Mouse (Mus musculus) kidney, postnatal 36 days (tissue): ENCODE data around the gene Flvcr2.
A peak's percentile ranks its signal among the peaks of the same experiment; 100 is the strongest.
"Not testable (repeated sequence)": the region's sequence is repeated elsewhere in the genome, so short reads cannot be mapped to it uniquely, and the experiment has no call there.

ENCODE experiments used
- DNase-seq, 2 experiments: peaks; one replicate each; pipeline ENCODE4 v3.0.0; 2021 to 2022; ENCODE audit warnings: mixed read lengths in 2 of 2

The Flvcr2 gene

GRCm38 (mm10) chr12:85745827-85746695 lies at the start of gene Flvcr2:
Flvcr2 (plus strand) TSS chr12:85746539.
- peak; percentile 92 to 94 for DNase-seq

GRCm38 (mm10) chr12:85698179-85698578 lies 48.2 kb upstream of the Flvcr2 start:
- DNase-seq = not testable (repeated sequence)

- no peak for DNase-seq
Observed at GRCm38 (mm10) chr12:85700191-85700841, 46.0 kb upstream of the Flvcr2 start.

- no peak for DNase-seq
Observed at GRCm38 (mm10) chr12:85700842-85701223, 45.5 kb upstream of the Flvcr2 start.

- no peak for DNase-seq
Observed at GRCm38 (mm10) chr12:85702166-85703055, 43.9 kb upstream of the Flvcr2 start.

GRCm38 (mm10) chr12:85703507-85703906 lies 42.8 kb upstream of the Flvcr2 start:
- no peak for DNase-seq

GRCm38 (mm10) chr12:85704566-85704965 lies 41.8 kb upstream of the Flvcr2 start:
- no peak for DNase-seq

- peak; percentile 71 to 85 for DNase-seq
Observed at GRCm38 (mm10) chr12:85705002-85705830, 41.1 kb upstream of the Flvcr2 start.

GRCm38 (mm10) chr12:85705831-85706530 lies 40.4 kb upstream of the Flvcr2 start:
- no peak for DNase-seq

GRCm38 (mm10) chr12:85706906-85707305 lies 39.4 kb upstream of the Flvcr2 start:
- no peak for DNase-seq

GRCm38 (mm10) chr12:85707391-85707790 lies 38.9 kb upstream of the Flvcr2 start:
- DNase-seq = no peak

- no peak for DNase-seq
Observed at GRCm38 (mm10) chr12:85708556-85708955, 37.8 kb upstream of the Flvcr2 start.

GRCm38 (mm10) chr12:85710695-85711094 lies 35.6 kb upstream of the Flvcr2 start:
- peak in 1 of 2 experiments; percentile 4 for DNase-seq

GRCm38 (mm10) chr12:85712587-85712986 lies 33.8 kb upstream of the Flvcr2 start:
- no peak for DNase-seq

GRCm38 (mm10) chr12:85714126-85714525 lies 32.2 kb upstream of the Flvcr2 start:
- DNase-seq = no peak

- DNase-seq = no peak
Observed at GRCm38 (mm10) chr12:85725306-85725705, 21.0 kb upstream of the Flvcr2 start.

GRCm38 (mm10) chr12:85726729-85727397 lies 19.5 kb upstream of the Flvcr2 start:
- no peak for DNase-seq

GRCm38 (mm10) chr12:85728181-85728580 lies 18.2 kb upstream of the Flvcr2 start:
- no peak for DNase-seq

- peak; percentile 54 to 84 for DNase-seq
Observed at GRCm38 (mm10) chr12:85729022-85729944, 17.1 kb upstream of the Flvcr2 start.

- DNase-seq = peak in 1 of 2 experiments; percentile 14
Observed at GRCm38 (mm10) chr12:85729945-85730290, 16.4 kb upstream of the Flvcr2 start.
